Mouse (Mus musculus): ENCODE results near the gene Hils1. TPM values are rescaled to one million over a fixed set of nuclear protein-coding genes. Genes with fewer than 3 reads are reported as not detected.

The Hils1 gene
- not detected in 2 replicates for polyA plus RNA-seq (2015; fragmentation: Nextera tagmentation; extraction: Ambion mirVana)

GRCm38 (mm10) chr11:94967419-94967818 is at the start of gene Hils1:
TSS of gene Hils1 (plus strand) at chr11:94967593.

GRCm38 (mm10) chr11:94936045-94936444 is 31.3 kb upstream of the Hils1 start, which contains the start of gene Col1a1:
TSS of gene Col1a1 (plus strand) at chr11:94936224.

GRCm38 (mm10) chr11:94976199-94976598 is 8.8 kb downstream of the Hils1 start, which contains the start of gene Sgca:
TSS of gene Sgca (minus strand) at chr11:94976327.

DNA sequence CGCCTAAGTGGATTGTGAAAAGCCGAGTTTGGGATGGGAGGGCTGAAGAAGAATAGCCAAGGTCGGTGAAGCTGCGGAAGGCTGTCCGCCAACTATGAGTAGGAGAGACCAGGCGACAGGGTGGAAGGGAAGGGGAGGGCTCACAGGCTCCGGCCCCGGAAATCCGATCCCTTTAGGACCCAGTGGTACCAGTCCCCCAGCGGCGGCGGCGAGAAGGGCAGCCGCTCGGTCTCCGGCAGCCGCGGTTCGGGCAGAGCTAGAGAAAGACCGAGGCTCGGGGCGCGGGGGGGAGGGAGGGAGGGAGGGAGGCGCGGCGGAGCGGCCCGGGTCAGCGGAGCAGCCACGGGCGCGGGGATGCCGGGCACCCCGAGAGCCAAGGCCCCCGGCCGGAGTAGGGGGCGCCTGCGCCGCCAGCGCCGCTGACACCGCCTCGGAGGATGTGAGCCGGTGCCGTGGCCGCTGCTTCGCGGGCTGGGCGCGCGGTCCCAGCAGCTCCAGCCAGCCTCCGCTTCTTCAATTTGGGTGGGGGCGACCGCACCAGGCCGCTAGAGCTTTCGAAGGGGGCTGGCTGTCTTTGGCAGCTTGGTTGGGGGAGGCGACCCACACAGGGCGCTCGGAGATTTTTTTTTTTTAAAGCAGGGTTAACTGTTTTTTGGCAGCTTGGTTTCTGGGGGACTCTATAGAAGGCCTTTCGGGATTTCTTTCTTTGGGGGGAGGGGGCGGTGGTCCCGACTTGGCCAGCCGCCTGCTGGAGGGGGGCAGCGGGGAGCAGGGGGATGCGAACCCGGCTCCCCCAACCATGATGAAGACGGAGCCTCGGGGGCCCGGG is 23.6 kb downstream of the Hils1 start, which contains the start of gene Ppp1r9b:
Gene Ppp1r9b (plus strand): TSS at position 287 of the 829 bp plus-strand sequence.

DNA sequence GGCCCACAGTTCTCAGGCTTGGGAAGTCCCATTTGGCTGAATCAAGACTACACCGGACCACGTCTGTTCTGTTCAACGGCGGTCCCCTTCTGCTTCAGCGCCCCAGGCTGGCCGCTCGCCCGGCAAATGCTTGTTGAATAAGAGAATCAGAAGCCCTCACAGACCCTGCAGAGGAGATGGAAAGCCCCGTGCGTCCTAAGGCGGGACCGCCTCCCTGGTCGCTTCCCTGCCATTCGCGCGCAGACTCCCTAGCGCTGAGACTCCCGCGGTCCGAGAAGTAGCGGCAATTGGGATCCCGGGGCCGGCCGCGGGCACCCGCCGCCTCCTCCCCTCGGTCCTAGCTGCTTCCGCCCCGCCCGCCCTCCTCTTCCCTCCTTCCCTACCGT is 42.2 kb downstream of the Hils1 start, which contains the start of gene Samd14:
Gene Samd14 (plus strand): TSS at position 251 of the 386 bp plus-strand sequence.

Other genes with a start within 250 kb of the Hils1 start
- 0.17 TPM in 1 of 2 replicates, not detected in the other for gene Cdc34b, start 225.8 kb upstream of the Hils1 start, polyA plus RNA-seq (2015; fragmentation: Nextera tagmentation; extraction: Ambion mirVana)
- gene Tmem92, start 184.9 kb upstream of the Hils1 start, polyA plus RNA-seq (2015; fragmentation: Nextera tagmentation; extraction: Ambion mirVana), result not detected in 2 replicates
- gene Col1a1, start 31.4 kb upstream of the Hils1 start, polyA plus RNA-seq (2015; fragmentation: Nextera tagmentation; extraction: Ambion mirVana), result 225 and 286 TPM in 2 replicates
- gene Sgca, start 8.7 kb downstream of the Hils1 start, polyA plus RNA-seq (2015; fragmentation: Nextera tagmentation; extraction: Ambion mirVana), result 0.41 and 0.85 TPM in 2 replicates
- 21.7 and 28.7 TPM in 2 replicates for gene Ppp1r9b, start 23.4 kb downstream of the Hils1 start, polyA plus RNA-seq (2015; fragmentation: Nextera tagmentation; extraction: Ambion mirVana)
- gene Samd14, start 42.3 kb downstream of the Hils1 start, polyA plus RNA-seq (2015; fragmentation: Nextera tagmentation; extraction: Ambion mirVana), result 118 and 137 TPM in 2 replicates
- 41.3 and 41.6 TPM in 2 replicates for gene Pdk2, start 73.8 kb downstream of the Hils1 start, polyA plus RNA-seq (2015; fragmentation: Nextera tagmentation; extraction: Ambion mirVana)
- 15.0 and 16.3 TPM in 2 replicates for gene Itga3, start 109.2 kb downstream of the Hils1 start, polyA plus RNA-seq (2015; fragmentation: Nextera tagmentation; extraction: Ambion mirVana)
- 0.11 and 0.37 TPM in 2 replicates for gene Dlx3, start 152.5 kb downstream of the Hils1 start, polyA plus RNA-seq (2015; fragmentation: Nextera tagmentation; extraction: Ambion mirVana)
- gene Dlx4, start 178.7 kb downstream of the Hils1 start, polyA plus RNA-seq (2015; fragmentation: Nextera tagmentation; extraction: Ambion mirVana), result 0.13 TPM in 1 of 2 replicates, not detected in the other

Measured in neural tube, postnatal 0 days (tissue).